Mouse (Mus musculus) kidney, postnatal 0 days (tissue): ENCODE measurements around the gene Scube3. TPM values are rescaled to one million over a fixed set of nuclear protein-coding genes. Genes with fewer than 3 reads are reported as not detected.

ENCODE experiments used
- ATAC-seq: fragments of 200-750 bp; cut with Nextera tagmentation; replicated peaks from 2 replicates; pipeline ENCODE4 v1.8.0; 2017; ENCODE audit warnings: low read depth, moderate number of reproducible peaks, moderate TSS enrichment, moderate library complexity; ENCODE audit not compliant: low FRiP score
- DNase-seq: peaks from one replicate; pipeline ENCODE4 v3.0.0-alpha.2; 2016; ENCODE audit warnings: low spot score
- H3K27ac ChIP-seq: fragments of 300-500 bp; sonication (generic); 2 replicates; pipeline ENCODE4 v1.5.1; 2014; ENCODE audit warnings: mild to moderate bottlenecking
- H3K27me3 ChIP-seq: fragments of 300-500 bp; sonication (generic); 2 replicates; pipeline ENCODE4 v1.6.1; 2014; ENCODE audit warnings: low read length, mixed read lengths; ENCODE audit not compliant: insufficient read depth
- H3K36me3 ChIP-seq: fragments of 300-500 bp; sonication (generic); 2 replicates; pipeline ENCODE4 v1.6.1; 2014; ENCODE audit warnings: low read length, mixed read lengths; ENCODE audit not compliant: insufficient read depth
- H3K4me1 ChIP-seq: fragments of 300-500 bp; sonication (generic); replicated peaks from 2 replicates; pipeline ENCODE4 v1.6.1; 2014; ENCODE audit warnings: antibody characterized with exemption, low read length, mixed read lengths; ENCODE audit not compliant: insufficient read depth
- H3K4me2 ChIP-seq: fragments of 300-500 bp; sonication (generic); 2 replicates; pipeline ENCODE4 v1.6.1; 2014; ENCODE audit warnings: mild to moderate bottlenecking, low read length, moderate library complexity, mixed read lengths
- H3K4me3 ChIP-seq: fragments of 300-500 bp; sonication (generic); replicated peaks from 2 replicates; pipeline ENCODE4 v1.5.1; 2014; ENCODE audit warnings: low read depth, low read length
- H3K9ac ChIP-seq: fragments of 300-500 bp; sonication (generic); 2 replicates; pipeline ENCODE4 v1.6.1; 2014; ENCODE audit warnings: low read depth, low read length
- H3K9me3 ChIP-seq: fragments of 300-500 bp; sonication (generic); replicated peaks from 2 replicates; pipeline ENCODE4 v1.6.1; 2016; ENCODE audit warnings: low read length, inconsistent platforms, mixed read lengths
- CTCF ChIP-seq: IDR thresholded peaks from 2 replicates; pipeline ENCODE4 v1.5.1; 2016; ENCODE audit warnings: antibody characterized with exemption, low read depth, mild to moderate bottlenecking, moderate library complexity
- WGBS: fragments of 180-500 bp; shearing (Covaris S2); extraction: QIAGEN DNeasy Blood & Tissue Kit; methylation state at CpG from one replicate; pipeline ENCODE4 v1.1.7; 2014; 5-methylcytosine and 5-hydroxymethylcytosine counted together
- polyA plus RNA-seq: library from polyadenylated mRNA; unstranded; fragments of >200 nt; fragmentation: Nextera tagmentation; extraction: Ambion mirVana; gene quantifications from 2 replicates; pipeline ENCODE4 v1.2.1, GENCODE M21; 2015

Scube3 gene
- polyA plus RNA-seq, 1 experiment from 2014 or later: 14.2 TPM

DNA sequence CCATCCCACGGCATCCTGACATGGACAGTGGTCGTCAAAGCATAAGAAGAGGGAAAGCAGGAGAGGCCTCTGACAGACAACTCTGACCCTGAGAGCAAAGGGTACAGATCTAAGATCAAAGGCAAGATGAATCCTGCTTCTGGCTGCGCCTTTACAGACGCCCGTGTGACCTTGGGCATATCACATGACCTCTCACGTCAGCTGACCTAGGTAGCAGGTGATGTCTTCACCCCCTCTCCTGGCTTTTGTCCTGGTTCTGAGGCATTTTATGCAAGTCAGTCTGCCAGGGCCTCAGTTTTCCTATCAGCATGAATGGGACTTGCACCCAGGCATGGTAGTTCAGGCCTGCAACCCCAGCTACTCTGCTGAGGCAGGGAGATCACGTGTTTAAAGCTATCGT lies 3.9 kb upstream of the Scube3 start:
- no peak for DNase-seq
- no peak for ATAC-seq
- WGBS: 91% methylated on average over 8 of the region's 8 CpGs
- Histone ChIP-seq H3K27ac (no peak overlapping the region), H3K36me3 (no peaks in the 10 kb centered on the region), H3K4me3 (no peak overlapping the region), H3K9me3 (no peaks in the 10 kb centered on the region), H3K4me1 (peaks cover 12% of the 10 kb centered on the region; the same call in 1 of the 2 replicates), H3K9ac (no peak overlapping the region), H3K27me3 (no peaks in the 10 kb centered on the region), H3K4me2 (no peak overlapping the region)
- no peak for TF ChIP-seq CTCF

DNA sequence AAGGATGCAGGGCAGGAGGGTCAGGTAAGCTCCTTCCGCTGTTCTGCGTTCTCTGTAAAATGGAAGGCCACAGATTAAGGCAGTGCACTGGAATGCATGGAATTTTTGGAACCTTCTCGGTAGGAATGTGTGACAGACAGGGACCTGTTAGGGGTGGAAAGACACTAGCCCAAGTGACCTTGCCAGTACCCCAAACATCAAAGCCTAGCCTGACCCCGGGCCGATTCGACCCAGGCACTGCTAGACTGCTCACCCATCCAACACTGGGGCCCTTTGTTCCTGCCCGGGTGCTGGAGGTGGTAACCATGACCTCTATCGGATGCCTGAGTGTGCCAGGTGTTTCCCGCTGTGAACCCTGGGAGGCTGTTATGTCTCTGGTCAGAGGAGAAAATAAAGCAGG lies 3.3 kb upstream of the Scube3 start:
- Histone ChIP-seq H3K4me3 (no peak overlapping the region), H3K36me3 (no peaks in the 10 kb centered on the region), H3K9ac (no peak overlapping the region), H3K27ac (no peak overlapping the region), H3K27me3 (no peaks in the 10 kb centered on the region), H3K9me3 (no peaks in the 10 kb centered on the region), H3K4me1 (peaks cover 9% of the 10 kb centered on the region; the same call in 1 of the 2 replicates), H3K4me2 (no peak overlapping the region)
- TF ChIP-seq CTCF: no peak
- DNase-seq (no peak), ATAC-seq (no peak)
- 55% methylated on average over 9 of the region's 9 CpGs for WGBS

DNA sequence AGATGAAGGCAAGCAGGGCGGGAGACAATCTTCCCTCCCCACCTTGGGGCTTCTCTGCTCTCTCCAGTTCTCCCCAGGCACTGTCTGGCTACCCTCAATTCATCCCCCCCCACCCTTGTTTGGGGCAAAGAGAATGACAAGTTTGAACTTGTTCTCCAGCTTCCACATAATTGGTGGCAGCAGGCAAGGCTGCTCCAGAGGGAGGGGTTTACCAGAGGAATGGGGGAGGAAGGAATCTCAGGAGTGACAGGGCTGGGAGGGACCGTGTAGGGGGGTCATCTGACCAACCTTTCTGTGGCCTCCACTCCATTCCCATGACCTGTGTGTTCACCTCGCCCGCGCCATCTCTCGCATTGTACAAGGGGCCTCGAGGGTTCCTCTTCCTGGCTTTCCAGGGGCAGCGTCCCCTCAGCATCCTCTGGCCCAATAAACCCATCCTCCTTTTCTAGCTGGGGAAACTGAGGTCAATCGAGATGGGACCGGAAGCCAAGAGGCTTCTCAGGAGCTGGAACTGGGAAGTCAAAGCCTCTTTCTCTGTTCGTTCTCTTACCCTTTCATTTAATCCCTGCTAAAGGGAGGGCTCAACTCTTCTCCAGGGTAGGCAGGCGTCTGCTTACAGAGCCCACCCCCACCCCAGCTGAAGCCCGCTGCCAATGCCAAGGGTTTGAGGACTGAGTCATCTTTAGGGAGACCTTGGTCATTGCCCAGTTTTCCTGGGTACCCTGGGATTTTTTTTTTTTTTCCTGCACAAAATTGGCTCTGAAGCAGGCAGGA lies 1.3 kb upstream of the Scube3 start:
- H3K9me3 ChIP-seq: no peaks in the 10 kb centered on the region
- H3K27me3 ChIP-seq: no peaks in the 10 kb centered on the region
- DNase-seq (no peak), ATAC-seq (no peak)
- H3K4me3 ChIP-seq: no peak overlapping the region
- H3K4me1 ChIP-seq: peaks cover 23% of the 10 kb centered on the region; the same call in 1 of the 2 replicates
- H3K27ac ChIP-seq: 0 out of 2 replicates have a peak overlapping the region, but pooled peaks have one; percentile 83
- TF ChIP-seq CTCF: no peak
- 32% methylated on average over 13 of the region's 13 CpGs for WGBS
- H3K36me3 ChIP-seq: no peaks in the 10 kb centered on the region
- H3K4me2 ChIP-seq: peak overlapping the region; percentile 96
- H3K9ac ChIP-seq: peak overlapping the region; percentile 79; the same call in 1 of the 2 replicates

DNA sequence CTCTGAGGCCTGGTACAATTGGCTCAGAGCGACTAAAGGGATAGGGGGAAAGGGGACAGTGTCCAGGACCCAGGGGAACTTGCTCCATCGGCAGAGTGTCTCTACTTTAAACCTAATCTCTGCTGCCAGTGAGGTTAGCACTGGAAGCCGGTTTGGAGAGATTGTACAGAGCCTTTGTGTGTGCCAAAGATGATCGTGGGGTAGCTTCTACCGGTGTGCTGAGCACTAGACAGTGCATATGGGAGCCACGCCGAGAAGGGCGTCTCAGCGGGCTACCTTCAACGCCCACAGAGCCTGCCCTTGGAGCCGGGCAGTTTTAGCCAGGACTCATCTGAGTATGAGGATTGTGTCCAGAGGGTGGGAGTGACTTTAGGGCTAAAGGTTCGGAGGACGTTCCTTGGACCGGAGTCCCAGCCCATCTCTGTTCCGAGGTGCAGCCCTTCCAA lies 713 bp upstream of the Scube3 start:
- Histone ChIP-seq H3K4me3 (peak overlapping the region; percentile 62), H3K36me3 (no peaks in the 10 kb centered on the region), H3K4me2 (peak overlapping the region; percentile 96), H3K9me3 (no peaks in the 10 kb centered on the region), H3K9ac (peak overlapping the region; percentile 79), H3K27me3 (no peaks in the 10 kb centered on the region), H3K27ac (peak overlapping the region; percentile 83; the same call in 1 of the 2 replicates), H3K4me1 (peaks cover 26% of the 10 kb centered on the region; the same call in 1 of the 2 replicates)
- ATAC-seq (no peak), DNase-seq (no peak)
- WGBS: 3% methylated on average over 15 of the region's 15 CpGs
- TF ChIP-seq CTCF: no peak

DNA sequence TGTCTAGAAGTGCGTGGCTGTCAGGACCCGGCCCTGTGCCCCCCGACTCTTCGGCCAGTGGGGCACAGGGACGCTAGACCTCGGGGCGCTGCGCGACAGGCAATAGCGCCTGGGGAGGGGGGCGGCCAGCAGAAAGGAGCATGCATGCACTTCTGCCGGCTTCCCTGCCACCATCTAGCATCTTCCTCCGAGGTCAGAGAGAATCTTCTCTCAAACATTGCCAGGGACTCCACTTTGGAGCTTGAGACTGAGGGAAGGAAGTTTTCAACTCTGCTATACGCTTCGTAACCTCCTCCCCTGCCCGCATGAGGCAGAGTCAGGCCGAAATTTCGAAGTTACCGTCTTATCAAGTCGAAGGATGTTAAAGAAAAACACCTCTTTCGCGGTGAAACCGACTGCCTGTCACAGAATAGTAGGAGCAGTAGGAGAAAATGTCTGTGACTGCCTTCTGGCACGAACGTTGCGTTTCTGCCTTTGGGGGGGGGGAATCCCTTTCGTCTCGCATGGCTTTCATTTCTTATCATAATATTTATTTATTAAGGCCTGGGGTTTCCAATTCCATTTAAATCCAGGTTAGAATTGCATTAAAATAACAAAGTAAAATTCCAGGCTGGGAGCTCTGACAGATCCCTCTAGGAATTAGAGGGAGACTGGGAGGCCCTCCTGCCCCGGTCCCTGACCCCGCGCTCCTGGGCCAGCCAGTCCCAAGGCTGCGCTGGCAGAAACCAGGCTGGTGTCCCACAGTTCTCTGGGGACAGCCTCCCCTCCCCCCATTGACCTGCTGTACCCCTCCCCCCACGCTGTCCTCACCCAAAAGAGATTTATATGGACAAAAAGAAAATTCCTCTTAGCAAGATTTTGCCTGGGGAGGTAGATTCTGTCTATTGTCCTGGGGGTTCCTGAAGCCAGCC lies 1.0 kb downstream of the Scube3 start:
- Histone ChIP-seq H3K27ac (peak overlapping the region; percentile 83), H3K9ac (peak overlapping the region; percentile 79), H3K4me1 (peaks cover 33% of the 10 kb centered on the region; the same call in 1 of the 2 replicates), H3K27me3 (no peaks in the 10 kb centered on the region), H3K4me2 (peak overlapping the region; percentile 96), H3K9me3 (no peaks in the 10 kb centered on the region), H3K36me3 (no peaks in the 10 kb centered on the region), H3K4me3 (peak overlapping the region; percentile 62)
- DNase-seq: peak; percentile 37
- WGBS: under 1% methylated on average over 30 of the region's 33 CpGs
- no peak for ATAC-seq
- TF ChIP-seq CTCF: no peak

DNA sequence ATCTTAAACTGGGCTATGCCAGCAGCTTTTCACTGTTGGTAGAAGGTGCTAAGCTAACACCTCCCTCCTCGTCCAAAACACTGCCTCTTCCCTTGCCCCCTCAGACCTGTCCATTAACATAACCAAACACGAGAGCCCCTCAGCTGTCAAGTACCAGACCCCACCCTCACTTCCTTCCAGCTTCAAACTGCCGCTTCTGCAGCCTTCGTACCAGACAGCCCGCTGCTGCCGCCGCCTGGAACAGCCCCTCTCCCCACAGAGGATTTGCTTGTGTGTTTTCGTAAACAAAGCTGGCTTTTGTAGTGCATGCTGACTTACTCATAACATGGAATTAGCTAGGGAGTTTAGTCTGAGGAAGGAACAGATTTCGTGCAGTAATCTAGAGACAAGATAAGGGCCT lies 1.8 kb downstream of the Scube3 start:
- H3K27ac ChIP-seq: no peak overlapping the region
- peaks cover 33% of the 10 kb centered on the region; the same call in 1 of the 2 replicates for H3K4me1 ChIP-seq
- no peaks in the 10 kb centered on the region for H3K27me3 ChIP-seq
- no peak for TF ChIP-seq CTCF
- 5% methylated on average over 9 of the region's 9 CpGs for WGBS
- H3K4me3 ChIP-seq: peak overlapping the region; percentile 62
- no peak for ATAC-seq
- H3K36me3 ChIP-seq: no peaks in the 10 kb centered on the region
- DNase-seq: no peak
- peak overlapping the region; percentile 18; the same call in 1 of the 2 replicates for H3K9ac ChIP-seq
- H3K9me3 ChIP-seq: no peaks in the 10 kb centered on the region
- peak overlapping the region; percentile 96 for H3K4me2 ChIP-seq
